Mouse (Mus musculus) MEL (cell line): Measurements from ENCODE around the gene Fa2h. TPM values are rescaled to one million over a fixed set of nuclear protein-coding genes. Genes with fewer than 3 reads are reported as not detected.

Experiments
- DNase-seq: peaks from one replicate; pipeline ENCODE4 v3.0.0; 2011; ENCODE audit warnings: low read depth, low spot score
- H3K27ac ChIP-seq: 2 replicates; pipeline ENCODE4 v1.5.1; 2012; ENCODE audit warnings: low read depth, mild to moderate bottlenecking, control low read depth, low read length, moderate library complexity; ENCODE audit not compliant: control insufficient read depth
- H3K27me3 ChIP-seq, 2 experiments: fragments of 150-350 bp in 1 of 2; sonication (generic) in 1 of 2; 2 replicates each; pipeline ENCODE4 v1.6.1; 2012; ENCODE audit warnings: low read length in 2 of 2, mild to moderate bottlenecking in 2 of 2, improper control_type of control experiment in 1 of 2, moderate library complexity in 1 of 2; ENCODE audit not compliant: insufficient read depth in 2 of 2, control insufficient read depth in 1 of 2
- H3K36me3 ChIP-seq, 2 experiments: 2 replicates each; pipeline ENCODE4 v1.6.1; 2012 to 2014; ENCODE audit warnings: low read length in 2 of 2, improper control_type of control experiment in 1 of 2, inconsistent platforms in 1 of 2, mild to moderate bottlenecking in 1 of 2; ENCODE audit not compliant: insufficient read depth in 2 of 2, control insufficient read depth in 1 of 2
- H3K4me1 ChIP-seq, 2 experiments: fragments of 150-350 bp in 1 of 2; sonication (generic) in 1 of 2; 2 replicates each; pipeline ENCODE4 v1.6.1; 2012; ENCODE audit warnings: low read length in 2 of 2, improper control_type of control experiment in 1 of 2, mild to moderate bottlenecking in 1 of 2; ENCODE audit not compliant: insufficient read depth in 2 of 2, control insufficient read depth in 1 of 2
- H3K4me3 ChIP-seq, 2 experiments: fragments of 150-350 bp in 1 of 2; sonication (generic) in 1 of 2; 2 replicates each; pipeline ENCODE4 v1.5.1; 2012; ENCODE audit warnings: low read depth in 2 of 2, low read length in 2 of 2, mild to moderate bottlenecking in 2 of 2, moderate library complexity in 2 of 2, control low read depth in 1 of 2, improper control_type of control experiment in 1 of 2; ENCODE audit not compliant: control insufficient read depth in 1 of 2, insufficient read depth in 1 of 2
- H3K79me2 ChIP-seq: 2 replicates; pipeline ENCODE4 v1.6.1; 2012; ENCODE audit warnings: mild to moderate bottlenecking, low read length, moderate library complexity; ENCODE audit not compliant: control insufficient read depth, poor library complexity, insufficient read depth
- H3K9ac ChIP-seq: 2 replicates; pipeline ENCODE4 v1.6.1; 2012; ENCODE audit warnings: low read depth, mild to moderate bottlenecking, control low read depth, low read length, moderate library complexity; ENCODE audit not compliant: control insufficient read depth, poor library complexity, severe bottlenecking
- H3K9me3 ChIP-seq: fragments of 150-350 bp; sonication (generic); replicated peaks from 2 replicates; pipeline ENCODE4 v1.6.1; 2012; ENCODE audit warnings: mild to moderate bottlenecking, low read length, improper control_type of control experiment, moderate library complexity; ENCODE audit not compliant: insufficient read depth
- BHLHE40 ChIP-seq: IDR thresholded peaks from 2 replicates; pipeline ENCODE4 v1.6.1; 2012; ENCODE audit warnings: low read depth, mild to moderate bottlenecking, inconsistent platforms, low read length, improper control_type of control experiment, borderline replicate concordance
- E2F4 ChIP-seq: IDR thresholded peaks from 2 replicates; pipeline ENCODE4 v1.6.1; 2011; ENCODE audit warnings: low read depth, low read length, improper control_type of control experiment, borderline replicate concordance
- GATA1 ChIP-seq: IDR thresholded peaks from 2 replicates; pipeline ENCODE4 v1.6.1; 2011; ENCODE audit warnings: low read depth, low read length, improper control_type of control experiment
- HCFC1 ChIP-seq: IDR thresholded peaks from 2 replicates; pipeline ENCODE4 v1.6.1; 2012; ENCODE audit warnings: low read depth, mild to moderate bottlenecking, inconsistent platforms, low read length, improper control_type of control experiment, moderate library complexity
- JUND ChIP-seq: IDR thresholded peaks from 2 replicates; pipeline ENCODE4 v1.6.1; 2011; ENCODE audit warnings: low read depth, mild to moderate bottlenecking, improper control_type of control experiment, low read length
- MAZ ChIP-seq: IDR thresholded peaks from 2 replicates; pipeline ENCODE4 v1.6.1; 2012; ENCODE audit warnings: low read depth, mild to moderate bottlenecking, inconsistent platforms, low read length, improper control_type of control experiment
- MEF2A ChIP-seq: IDR thresholded peaks from 2 replicates; pipeline ENCODE4 v1.6.1; 2014; ENCODE audit warnings: low read depth, mild to moderate bottlenecking, inconsistent platforms, low read length, improper control_type of control experiment; ENCODE audit not compliant: poor library complexity, insufficient replicate concordance, severe bottlenecking; ENCODE audit errors: extremely low read depth
- MYB ChIP-seq: IDR thresholded peaks from 2 replicates; pipeline ENCODE4 v1.6.1; 2011; ENCODE audit warnings: mild to moderate bottlenecking, low read depth, low read length, improper control_type of control experiment
- MYC ChIP-seq: IDR thresholded peaks from 2 replicates; pipeline ENCODE4 v1.6.1; 2011; ENCODE audit warnings: low read depth, mild to moderate bottlenecking, low read length, improper control_type of control experiment, moderate library complexity
- NRF1 ChIP-seq: IDR thresholded peaks from 2 replicates; pipeline ENCODE4 v1.6.1; 2014; ENCODE audit warnings: low read depth, mild to moderate bottlenecking, inconsistent platforms, low read length, improper control_type of control experiment, moderate library complexity; ENCODE audit not compliant: poor library complexity, insufficient read depth, severe bottlenecking
- POLR2AphosphoS2 ChIP-seq: IDR thresholded peaks from 2 replicates; pipeline ENCODE4 v1.6.1; 2011; ENCODE audit warnings: low read length, improper control_type of control experiment
- RCOR1 ChIP-seq: IDR thresholded peaks from 2 replicates; pipeline ENCODE4 v1.6.1; 2012; ENCODE audit warnings: low read depth, mild to moderate bottlenecking, inconsistent platforms, low read length, improper control_type of control experiment
- SIN3A ChIP-seq: IDR thresholded peaks from 2 replicates; pipeline ENCODE4 v1.6.1; 2012; ENCODE audit warnings: low read length, improper control_type of control experiment, inconsistent platforms
- TAL1 ChIP-seq: IDR thresholded peaks from 2 replicates; pipeline ENCODE4 v1.6.1; 2012; ENCODE audit warnings: mild to moderate bottlenecking, inconsistent platforms, low read length, moderate library complexity, mixed read lengths
- USF2 ChIP-seq, 2 experiments: IDR thresholded peaks; 2 replicates each; pipeline ENCODE4 v1.6.1; 2011 to 2012; ENCODE audit warnings: improper control_type of control experiment in 2 of 2, low read length in 2 of 2, borderline replicate concordance in 1 of 2, inconsistent platforms in 1 of 2, low read depth in 1 of 2, mild to moderate bottlenecking in 1 of 2; ENCODE audit not compliant: insufficient read depth in 1 of 2
- ZKSCAN1 ChIP-seq: IDR thresholded peaks from 2 replicates; pipeline ENCODE4 v1.6.1; 2012; ENCODE audit warnings: low read depth, mild to moderate bottlenecking, inconsistent platforms, low read length, improper control_type of control experiment, moderate library complexity
- ZMIZ1 ChIP-seq: IDR thresholded peaks from 2 replicates; pipeline ENCODE4 v1.6.1; 2012; ENCODE audit warnings: low read depth, mild to moderate bottlenecking, inconsistent platforms, low read length, improper control_type of control experiment, moderate library complexity
- polyA plus RNA-seq, 2 experiments: library from polyadenylated mRNA; stranded (reverse) in 1 of 2; unstranded in 1 of 2; fragments of >175 nt in 1 of 2; fragments of >200 nt in 1 of 2; gene quantifications; 2 replicates each; pipeline versions ENCODE4 v1.2.1 to v1.2.4; 2012; ENCODE audit warnings: low replicate concordance in 2 of 2, low read depth in 1 of 2; ENCODE audit not compliant: insufficient read length in 2 of 2, insufficient read depth in 1 of 2, missing spikeins in 1 of 2
- total RNA-seq: library from RNA; depleted of rRNA; stranded (reverse); fragments of 300-350 nt; gene quantifications from 2 replicates; pipeline ENCODE4 v1.2.3, GENCODE M21; 2012

The Fa2h gene
- total and polyA plus RNA-seq, 3 experiments = not detected

GRCm38 (mm10) chr8:111424181-111424580, 30.6 kb upstream of the Fa2h start:
- Histone ChIP-seq H3K36me3 (no peaks in the 10 kb centered on the region; a peak in 1 of 4 replicates), H3K9me3 (no peaks in the 10 kb centered on the region), H3K79me2 (no peaks in the 10 kb centered on the region), H3K27me3 (peaks cover 11 to 24% of the 10 kb centered on the region in 2 experiments), H3K9ac (no peak overlapping the region), H3K27ac (no peak overlapping the region), H3K4me3 (no peak overlapping the region), H3K4me1 (no peaks in the 10 kb centered on the region)
- no peak for TF ChIP-seq POLR2AphosphoS2
- TF ChIP-seq MYC = no peak
- TF ChIP-seq ZKSCAN1 = no peak
- no peak for TF ChIP-seq SIN3A
- no peak for TF ChIP-seq GATA1
- no peak for TF ChIP-seq E2F4
- no peak for TF ChIP-seq MEF2A
- no peak for TF ChIP-seq USF2 (IDR thresholded peaks at IDR 0.05; ENCODE audit: borderline replicate concordance in 1 of 2, insufficient read depth in 1 of 2, low read depth in 1 of 2, low read length in 2 of 2)
- TF ChIP-seq MYB = no peak
- TF ChIP-seq RCOR1 = no peak
- no peak for TF ChIP-seq BHLHE40
- TF ChIP-seq HCFC1 = no peak
- no peak for DNase-seq

GRCm38 (mm10) chr8:111422614-111423013, 29.0 kb upstream of the Fa2h start:
- H3K36me3 ChIP-seq = no peaks in the 10 kb centered on the region; a peak in 1 of 4 replicates
- H3K4me1 ChIP-seq = no peaks in the 10 kb centered on the region
- H3K79me2 ChIP-seq = no peaks in the 10 kb centered on the region
- DNase-seq = no peak
- no peak overlapping the region for H3K9ac ChIP-seq
- H3K27ac ChIP-seq = no peak overlapping the region
- no peak overlapping the region for H3K4me3 ChIP-seq
- H3K9me3 ChIP-seq = no peaks in the 10 kb centered on the region
- H3K27me3 ChIP-seq = peaks cover 6 to 18% of the 10 kb centered on the region in 2 experiments
- TF ChIP-seq TAL1 = no peak
- no peak for TF ChIP-seq JUND
- no peak for TF ChIP-seq ZMIZ1
- TF ChIP-seq MAZ = no peak
- TF ChIP-seq NRF1 = no peak
